Mouse (Mus musculus) lung, embryonic 14.5 days (tissue): ENCODE data around the gene Tcf7l2. TPM values are rescaled to one million over a fixed set of nuclear protein-coding genes. Genes with fewer than 3 reads are reported as not detected.

Experiments
- ATAC-seq: fragments of 200-750 bp; cut with Nextera tagmentation; 2 replicates; pipeline ENCODE4 v1.8.0; 2017; ENCODE audit warnings: mild to moderate bottlenecking, moderate TSS enrichment, moderate library complexity; ENCODE audit not compliant: insufficient read depth
- DNase-seq: peaks from one replicate; pipeline ENCODE4 v3.0.0-alpha.2; 2015
- H3K27ac ChIP-seq: fragments of 300-500 bp; sonication (generic); 2 replicates; pipeline ENCODE4 v1.5.1; 2014; ENCODE audit warnings: low read depth, mild to moderate bottlenecking, moderate library complexity
- H3K27me3 ChIP-seq: fragments of 300-500 bp; sonication (generic); 2 replicates; pipeline ENCODE4 v1.6.1; 2014; ENCODE audit warnings: low read length, control low read depth; ENCODE audit not compliant: insufficient read depth
- H3K36me3 ChIP-seq: fragments of 300-500 bp; sonication (generic); 2 replicates; pipeline ENCODE4 v1.6.1; 2014; ENCODE audit warnings: control low read depth; ENCODE audit not compliant: insufficient read depth
- H3K4me1 ChIP-seq: fragments of 300-500 bp; sonication (generic); 2 replicates; pipeline ENCODE4 v1.6.1; 2014; ENCODE audit warnings: antibody characterized with exemption, control low read depth; ENCODE audit not compliant: insufficient read depth
- H3K4me2 ChIP-seq: fragments of 300-500 bp; sonication (generic); 2 replicates; pipeline ENCODE4 v1.6.1; 2014; ENCODE audit warnings: mild to moderate bottlenecking
- H3K4me3 ChIP-seq: fragments of 300-500 bp; sonication (generic); 2 replicates; pipeline ENCODE4 v1.5.1; 2014; ENCODE audit warnings: low read depth, low read length
- H3K9ac ChIP-seq: fragments of 300-500 bp; sonication (generic); 2 replicates; pipeline ENCODE4 v1.6.1; 2014
- H3K9me3 ChIP-seq: fragments of 300-500 bp; sonication (generic); 2 replicates; pipeline ENCODE4 v1.6.1; 2016; ENCODE audit warnings: low read depth, low read length, control low read depth
- CTCF ChIP-seq: IDR thresholded peaks from 2 replicates; pipeline ENCODE4 v1.5.1; 2016; ENCODE audit warnings: antibody characterized with exemption, low read depth
- WGBS: fragments of 180-500 bp; shearing (Covaris S2); extraction: QIAGEN DNeasy Blood & Tissue Kit; methylation state at CpG from one replicate; pipeline ENCODE4 v1.1.7; 2014; 5-methylcytosine and 5-hydroxymethylcytosine counted together
- polyA plus RNA-seq: library from polyadenylated mRNA; unstranded; fragments of >200 nt; fragmentation: Nextera tagmentation; extraction: Ambion mirVana; gene quantifications from 2 replicates; pipeline ENCODE4 v1.2.1, GENCODE M21; 2014

Tcf7l2 gene
- polyA plus RNA-seq, 1 experiment from 2014 or later, result 57.1 TPM

GRCm38 (mm10) chr19:55843111-55843887 is 101.7 kb downstream of the Tcf7l2 start:
- H3K27me3 ChIP-seq, result no peaks in the 10 kb centered on the region
- no peak overlapping the region for H3K4me3 ChIP-seq
- no peak overlapping the region for H3K4me2 ChIP-seq
- no peak for DNase-seq
- no peaks in the 10 kb centered on the region for H3K36me3 ChIP-seq
- WGBS, result 68% methylated on average over 11 of the region's 11 CpGs
- no peak for TF ChIP-seq CTCF
- ATAC-seq, result no peak
- peaks cover 16% of the 10 kb centered on the region for H3K4me1 ChIP-seq
- no peak overlapping the region for H3K27ac ChIP-seq
- no peaks in the 10 kb centered on the region for H3K9me3 ChIP-seq
- no peak overlapping the region for H3K9ac ChIP-seq

- H3K4me2 ChIP-seq, result no peak overlapping the region
- H3K4me3 ChIP-seq, result no peak overlapping the region
- TF ChIP-seq CTCF, result no peak
- no peaks in the 10 kb centered on the region for H3K27me3 ChIP-seq
- H3K4me1 ChIP-seq, result peaks cover 5% of the 10 kb centered on the region
- no peaks in the 10 kb centered on the region for H3K9me3 ChIP-seq
- DNase-seq (no peak), ATAC-seq (no peak)
- no peak overlapping the region for H3K9ac ChIP-seq
- 64% methylated on average over 2 of the region's 2 CpGs for WGBS
- no peaks in the 10 kb centered on the region for H3K36me3 ChIP-seq
- H3K27ac ChIP-seq, result no peak overlapping the region
These were observed 104.1 kb downstream of the Tcf7l2 start for GRCm38 (mm10) chr19:55845702-55846101.

DNA sequence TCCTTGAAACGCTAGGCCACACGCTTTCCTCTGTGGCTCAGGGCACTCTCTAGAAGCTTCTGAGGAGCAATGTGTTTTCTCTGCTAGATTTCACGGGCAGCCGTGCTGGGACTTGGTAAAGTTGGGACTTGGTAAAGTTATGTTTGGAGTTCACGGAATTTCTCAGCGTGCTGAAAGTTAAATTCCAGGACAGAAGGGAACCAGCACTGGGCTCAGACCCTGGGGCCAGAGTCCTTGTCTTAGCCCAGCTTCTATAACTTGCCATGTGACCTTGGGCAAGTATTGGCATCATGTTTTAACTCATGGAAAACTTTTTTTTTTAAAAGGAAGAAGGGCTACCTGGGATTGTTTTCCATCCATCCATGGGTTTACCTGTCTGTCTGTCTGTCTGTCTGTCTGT is 104.6 kb downstream of the Tcf7l2 start:
- ATAC-seq (no peak), DNase-seq (no peak)
- H3K4me3 ChIP-seq, result no peak overlapping the region
- TF ChIP-seq CTCF, result no peak
- no peak overlapping the region for H3K4me2 ChIP-seq
- peaks cover 5% of the 10 kb centered on the region for H3K4me1 ChIP-seq
- no peaks in the 10 kb centered on the region for H3K9me3 ChIP-seq
- H3K27me3 ChIP-seq, result no peaks in the 10 kb centered on the region
- WGBS, result 83% methylated on average over 6 of the region's 6 CpGs
- no peak overlapping the region for H3K9ac ChIP-seq
- no peak overlapping the region for H3K27ac ChIP-seq
- H3K36me3 ChIP-seq, result no peaks in the 10 kb centered on the region

DNA sequence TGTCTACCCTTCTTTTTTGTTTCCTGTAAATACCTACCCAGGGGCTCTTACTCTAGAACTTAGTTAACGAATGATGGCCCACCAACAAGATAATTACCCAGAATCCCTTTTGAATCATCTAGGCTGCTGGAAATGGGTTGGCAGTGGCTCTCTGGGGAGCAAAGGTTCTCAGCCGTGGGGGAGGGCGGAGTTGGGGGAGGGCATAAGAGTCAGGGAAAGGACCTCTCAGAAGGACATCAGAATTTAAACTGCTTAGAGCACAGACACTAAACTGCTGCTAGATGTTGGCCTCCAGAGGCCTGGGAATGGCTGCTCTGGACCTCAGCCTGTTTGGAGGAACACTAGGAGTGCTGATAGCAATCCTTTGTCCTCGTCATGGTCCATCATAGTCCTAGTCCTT is 105.4 kb downstream of the Tcf7l2 start:
- Histone ChIP-seq H3K4me2 (no peak overlapping the region), H3K27me3 (no peaks in the 10 kb centered on the region), H3K9ac (no peak overlapping the region), H3K9me3 (no peaks in the 10 kb centered on the region), H3K4me1 (peaks cover 5% of the 10 kb centered on the region), H3K27ac (no peak overlapping the region), H3K36me3 (no peaks in the 10 kb centered on the region), H3K4me3 (no peak overlapping the region)
- no peak for TF ChIP-seq CTCF
- no peak for DNase-seq
- WGBS, result 58% methylated on average over 4 of the region's 4 CpGs
- ATAC-seq, result no peak

GRCm38 (mm10) chr19:55850402-55851078 is 108.9 kb downstream of the Tcf7l2 start:
- DNase-seq (peak; percentile 42), ATAC-seq (no peak)
- 68% methylated on average over 8 of the region's 8 CpGs for WGBS
- H3K4me3 ChIP-seq, result no peak overlapping the region
- no peak overlapping the region for H3K27ac ChIP-seq
- no peak overlapping the region for H3K9ac ChIP-seq
- H3K4me1 ChIP-seq, result peaks cover 9% of the 10 kb centered on the region; the same call in 1 of the 2 replicates
- TF ChIP-seq CTCF, result no peak
- H3K27me3 ChIP-seq, result no peaks in the 10 kb centered on the region
- no peaks in the 10 kb centered on the region for H3K36me3 ChIP-seq
- no peaks in the 10 kb centered on the region for H3K9me3 ChIP-seq
- no peak overlapping the region for H3K4me2 ChIP-seq

DNA sequence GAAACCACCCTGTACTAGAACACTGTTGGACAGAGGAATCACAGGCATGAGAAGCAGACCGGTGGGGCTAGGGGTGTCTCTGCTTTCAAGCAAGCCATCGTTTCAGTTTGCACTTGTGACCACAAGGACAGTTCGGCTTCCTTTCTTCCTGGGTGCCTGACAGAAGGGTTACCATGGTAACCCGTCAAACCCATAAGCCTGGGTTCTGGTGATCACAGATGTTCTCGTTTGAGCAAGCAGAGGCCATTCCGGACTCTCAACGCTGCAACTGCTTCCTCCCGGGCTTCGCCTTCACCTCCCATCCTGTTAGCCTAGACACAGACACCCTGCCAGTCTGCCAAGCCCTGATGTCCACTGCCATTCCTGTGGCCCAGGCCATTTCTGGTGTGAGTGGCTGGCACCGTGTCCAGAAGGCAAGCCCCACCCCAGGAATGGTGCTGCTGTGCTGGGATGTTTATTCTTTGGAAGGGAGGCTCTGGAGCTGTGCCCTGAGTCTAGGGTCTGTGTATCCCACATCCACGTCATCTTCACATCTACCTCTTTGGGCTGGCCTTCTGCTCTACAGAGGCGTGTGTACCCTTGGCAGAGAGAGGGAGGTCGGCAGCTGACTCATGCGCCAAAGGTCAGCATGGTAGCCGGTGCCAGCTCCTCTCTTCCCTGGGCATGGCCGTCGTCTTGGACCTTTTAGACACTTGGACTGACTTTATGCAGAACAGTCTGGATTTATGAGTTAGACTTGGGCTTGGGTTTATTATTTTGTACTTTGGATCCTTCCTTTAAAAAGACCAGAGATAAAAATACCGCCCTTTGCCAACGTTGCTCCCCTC is 110.1 kb downstream of the Tcf7l2 start:
- TF ChIP-seq CTCF, result no peak
- no peak overlapping the region for H3K27ac ChIP-seq
- 63% methylated on average over 19 of the region's 19 CpGs for WGBS
- ATAC-seq (peak; percentile 57; the same call in 1 of the 2 replicates), DNase-seq (peak; percentile 37)
- no peak overlapping the region; the same call in 1 of the 2 replicates for H3K9ac ChIP-seq
- no peak overlapping the region for H3K4me2 ChIP-seq
- H3K27me3 ChIP-seq, result no peaks in the 10 kb centered on the region
- H3K4me1 ChIP-seq, result peaks cover 9% of the 10 kb centered on the region; the same call in 1 of the 2 replicates
- H3K4me3 ChIP-seq, result no peak overlapping the region
- no peaks in the 10 kb centered on the region for H3K36me3 ChIP-seq
- H3K9me3 ChIP-seq, result no peaks in the 10 kb centered on the region
